In genomic region chr13:55828141-55829017, GRCm38 (mm10) we compare ENCODE assay signal across 7 mouse cellular contexts. TPM values are rescaled to one million over a fixed set of nuclear protein-coding genes. Genes with fewer than 3 reads are reported as not detected.
A peak's percentile ranks its signal among the peaks of the same experiment; 100 is the strongest.
DNase-seq lines count a peak whose midpoint lies in the region; ATAC-seq and TF ChIP-seq lines count a peak whose summit lies in the region.

No protein-coding gene starts in this region.

- DNase-seq in lung, embryonic 14.5 days, result peak; percentile 35
- DNase-seq in lung, adult 18-20 months, result no peak
- DNase-seq in induced T-regulatory cell, adult 2 months (ENCODE audit: low read depth), result peak; percentile 29
- peak; percentile 60 for DNase-seq in retina, embryonic 14.5 days (ENCODE audit: low spot score)
- no peak for DNase-seq in adrenal gland, postnatal 4 days (ENCODE audit: low spot score in 2 of 2)
- no peak for DNase-seq in natural killer cell, adult 2 months (ENCODE audit: low spot score in 2 of 2)

- TF ChIP-seq CTCF in lung, embryonic 14.5 days (IDR thresholded peaks at IDR 0.05; ENCODE audit: low read depth), result no peak

- H3K27ac ChIP-seq in lung, embryonic 14.5 days (ENCODE audit: low read depth), result no peak overlapping the region
- peak overlapping the region; percentile 75 for H3K27ac ChIP-seq in embryonic facial prominence, embryonic 12.5 days

- H3K9ac ChIP-seq in lung, embryonic 14.5 days, result no peak overlapping the region
- H3K9ac ChIP-seq in embryonic facial prominence, embryonic 12.5 days, result peak overlapping the region; percentile 57

- no peak for ATAC-seq in lung, embryonic 14.5 days (ENCODE audit: insufficient read depth)
- no peak for ATAC-seq in embryonic facial prominence, embryonic 12.5 days (ENCODE audit: insufficient number of reproducible peaks, insufficient read depth, low FRiP score, low TSS enrichment)

- 4% methylated on average over 50 of the region's 50 CpGs for WGBS in lung, embryonic 14.5 days
- WGBS in embryonic facial prominence, embryonic 12.5 days, result 1% methylated on average over 50 of the region's 50 CpGs

- H3K4me3 ChIP-seq in lung, embryonic 14.5 days (ENCODE audit: low read depth, low read length), result 0 out of 2 replicates have a peak overlapping the region, but pooled peaks have one; percentile 7
- H3K4me3 ChIP-seq in embryonic facial prominence, embryonic 12.5 days, result peak overlapping the region; percentile 54

- H3K9me3 ChIP-seq in lung, embryonic 14.5 days (ENCODE audit: low read depth, low read length), result no peaks in the 10 kb centered on the region
- H3K9me3 ChIP-seq in embryonic facial prominence, embryonic 12.5 days, result no peaks in the 10 kb centered on the region

- H3K27me3 ChIP-seq in lung, embryonic 14.5 days (ENCODE audit: insufficient read depth, low read length), result peaks cover 93% of the 10 kb centered on the region
- peaks cover 64% of the 10 kb centered on the region for H3K27me3 ChIP-seq in embryonic facial prominence, embryonic 12.5 days

- no peaks in the 10 kb centered on the region for H3K4me1 ChIP-seq in lung, embryonic 14.5 days (ENCODE audit: insufficient read depth)
- peaks cover 19% of the 10 kb centered on the region for H3K4me1 ChIP-seq in embryonic facial prominence, embryonic 12.5 days

- no peaks in the 10 kb centered on the region for H3K36me3 ChIP-seq in lung, embryonic 14.5 days (ENCODE audit: insufficient read depth)
- H3K36me3 ChIP-seq in embryonic facial prominence, embryonic 12.5 days, result no peaks in the 10 kb centered on the region

- H3K4me2 ChIP-seq in lung, embryonic 14.5 days, result no peak overlapping the region
- peak overlapping the region; percentile 36 for H3K4me2 ChIP-seq in embryonic facial prominence, embryonic 12.5 days (replicated peaks)

RNA-seq across cellular contexts. Expression of gene Pitx1, which starts 7.6 kb away (rescaled TPM):
- polyA plus RNA-seq in lung, embryonic 14.5 days (2014; fragmentation: Nextera tagmentation; extraction: Ambion mirVana), result 0.28 TPM in 1 of 2 replicates, not detected in the other
- polyA plus RNA-seq in embryonic facial prominence, embryonic 12.5 days (2016; fragmentation: Nextera tagmentation; extraction: Ambion mirVana), result 99.0 and 157 TPM in 2 replicates
- under 1 TPM in 1 of 2 experiments, not detected in 1; 0.11 TPM for total RNA-seq in adrenal gland, postnatal 4 days (2021)

RNA-seq across cellular contexts. Expression of gene Catsper3, which starts 44.0 kb away (rescaled TPM):
- polyA plus RNA-seq in lung, embryonic 14.5 days (2014; fragmentation: Nextera tagmentation; extraction: Ambion mirVana), result 0.18 TPM in 1 of 2 replicates, not detected in the other
- polyA plus RNA-seq in embryonic facial prominence, embryonic 12.5 days (2016; fragmentation: Nextera tagmentation; extraction: Ambion mirVana), result not detected in 2 replicates
- total RNA-seq in adrenal gland, postnatal 4 days (2021), result under 1 TPM in 1 of 2 experiments, not detected in 1; 0.31 TPM

Comparison
In these comparisons a context has a peak if more than half of its experiments do, and no peak if none do; other contexts are left out.
1. DNase-seq: peak in lung, embryonic 14.5 days (single experiment), induced T-regulatory cell, adult 2 months (single experiment) and retina, embryonic 14.5 days (single experiment); none in lung, adult 18-20 months (0 of 2), adrenal gland, postnatal 4 days (0 of 2) and natural killer cell, adult 2 months (0 of 2).
2. RNA of gene Pitx1, which starts 7.6 kb away (polyA plus RNA-seq): 99.0 to 157 TPM in embryonic facial prominence, embryonic 12.5 days; 0.28 TPM in lung, embryonic 14.5 days; every median in the first group is over 10 times any median in the second.